Mouse (Mus musculus) CD8-positive naive resting alpha-beta T cell, adult 2 months (primary cell): ENCODE measurements around the gene Kcnt1.

Experiments used
- DNase-seq, 2 experiments: peaks; one replicate each; pipeline ENCODE4 v3.0.0; 2022; ENCODE audit warnings: low read depth in 2 of 2, low spot score in 2 of 2

The Kcnt1 gene

GRCm38 (mm10) chr2:25877736-25878268 is 14.3 kb downstream of the Kcnt1 start:
- DNase-seq: no peak

GRCm38 (mm10) chr2:25878516-25878915 is 15.0 kb downstream of the Kcnt1 start:
- DNase-seq: no peak

DNA sequence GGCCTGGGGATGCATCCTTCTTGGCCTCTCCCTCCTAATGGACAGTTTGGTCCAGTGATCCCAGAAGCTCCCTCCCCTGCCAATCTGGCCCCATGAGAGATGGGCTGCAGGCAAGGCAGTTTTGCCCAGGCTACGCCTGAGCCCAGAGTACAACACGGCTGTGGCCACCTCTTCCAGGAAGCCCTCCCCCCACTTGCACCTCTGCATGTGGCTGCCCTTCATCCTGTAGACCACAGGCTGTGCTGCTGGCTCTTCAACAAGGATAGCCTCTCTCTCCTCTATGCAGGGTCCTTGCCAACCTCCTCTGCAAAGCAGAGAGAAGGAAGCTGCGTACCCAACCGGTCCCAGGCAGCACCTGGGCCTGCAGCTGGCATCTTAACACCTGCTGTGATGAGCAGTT is 15.5 kb downstream of the Kcnt1 start:
- no peak for DNase-seq

DNA sequence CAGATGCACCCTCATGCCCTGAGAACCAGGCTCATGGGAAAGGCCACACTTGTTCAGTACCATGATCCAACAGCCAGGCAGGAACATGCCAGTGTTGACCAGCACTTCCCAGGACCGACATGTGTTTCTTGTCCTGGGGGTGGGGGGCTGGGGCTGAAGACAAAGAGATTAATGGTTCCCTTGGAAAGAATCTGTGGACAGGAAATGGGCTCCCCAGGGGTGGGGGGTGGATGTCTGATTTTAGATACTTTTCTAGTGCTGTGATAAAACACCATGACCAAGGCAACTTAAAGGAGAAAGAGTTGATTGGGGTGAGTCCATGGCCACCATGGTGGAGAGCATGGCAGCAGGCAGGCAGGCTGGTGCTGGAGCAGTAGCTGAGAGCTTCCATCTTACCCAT is 18.7 kb downstream of the Kcnt1 start:
- no peak for DNase-seq

DNA sequence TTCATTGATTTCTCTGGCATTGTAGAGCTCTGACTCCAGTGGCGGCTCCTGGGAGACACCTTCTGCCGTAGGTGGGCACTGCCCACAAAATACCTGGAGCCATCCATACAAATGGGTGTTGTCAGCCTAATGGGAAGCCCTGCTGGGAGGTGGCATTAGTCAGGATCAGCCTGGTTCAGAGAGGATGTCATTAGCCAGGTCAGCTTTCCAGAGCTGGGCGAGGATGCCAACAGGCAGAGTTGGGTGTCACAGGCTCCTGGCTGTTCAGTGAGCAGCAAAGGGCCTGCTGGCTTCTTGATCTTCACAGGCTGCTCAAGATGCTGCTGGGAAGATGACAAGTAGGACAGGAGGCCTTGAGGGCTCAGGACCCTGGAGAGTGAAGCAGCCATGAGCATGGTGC is 21.2 kb downstream of the Kcnt1 start:
- no peak for DNase-seq

GRCm38 (mm10) chr2:25887226-25887625 is 23.7 kb downstream of the Kcnt1 start:
- DNase-seq: no peak

- DNase-seq: no peak
Observed at GRCm38 (mm10) chr2:25888144-25888543, 24.6 kb downstream of the Kcnt1 start.

- DNase-seq: no peak
Observed at GRCm38 (mm10) chr2:25892440-25892839, 28.9 kb downstream of the Kcnt1 start.

DNA sequence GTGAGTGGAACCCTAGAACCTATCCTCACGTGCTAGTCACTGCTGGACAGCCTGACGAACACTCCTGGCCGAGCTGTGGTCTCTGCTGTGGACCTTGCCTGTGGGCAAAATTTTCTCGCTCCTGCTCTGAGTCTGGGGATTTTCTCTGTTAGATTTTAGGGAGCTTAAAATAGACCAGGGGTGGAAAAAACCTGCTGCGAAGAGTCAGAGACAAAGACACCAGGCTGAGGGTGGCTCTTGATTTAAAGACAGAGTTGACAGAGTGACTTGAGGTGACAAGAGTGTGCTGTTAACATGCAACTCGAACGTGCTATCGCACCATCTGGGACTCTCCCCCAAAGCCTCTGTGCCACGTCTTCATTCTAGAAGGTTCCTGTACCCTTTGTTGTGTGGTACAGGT is 35.4 kb downstream of the Kcnt1 start:
- DNase-seq: no peak

- DNase-seq: no peak
Observed at GRCm38 (mm10) chr2:25909872-25910271, 46.3 kb downstream of the Kcnt1 start.

GRCm38 (mm10) chr2:25913247-25913646 is 49.7 kb downstream of the Kcnt1 start:
- peak; percentile 24 to 38 for DNase-seq

GRCm38 (mm10) chr2:25914201-25914600 is 50.7 kb downstream of the Kcnt1 start:
- DNase-seq: no peak

DNA sequence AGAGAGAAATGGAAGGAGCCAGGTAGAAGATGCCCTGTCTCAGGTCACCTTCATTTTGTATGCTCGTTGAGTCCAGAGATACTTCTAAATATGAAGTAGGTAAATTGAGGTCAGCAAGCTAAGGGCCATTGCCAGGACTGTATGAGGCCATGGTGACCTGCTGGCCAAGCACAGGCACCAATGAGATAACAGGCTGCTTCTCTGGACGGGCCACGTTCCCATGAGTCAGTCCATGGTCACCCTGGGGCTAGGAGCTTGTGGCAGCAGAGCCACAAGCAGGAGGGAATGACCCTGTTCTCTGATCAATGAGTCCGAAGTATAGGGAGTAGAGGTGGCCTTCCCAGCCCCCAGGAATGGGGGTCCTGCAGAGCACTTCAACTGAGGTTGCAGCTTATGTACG is 51.3 kb downstream of the Kcnt1 start:
- DNase-seq: no peak

DNA sequence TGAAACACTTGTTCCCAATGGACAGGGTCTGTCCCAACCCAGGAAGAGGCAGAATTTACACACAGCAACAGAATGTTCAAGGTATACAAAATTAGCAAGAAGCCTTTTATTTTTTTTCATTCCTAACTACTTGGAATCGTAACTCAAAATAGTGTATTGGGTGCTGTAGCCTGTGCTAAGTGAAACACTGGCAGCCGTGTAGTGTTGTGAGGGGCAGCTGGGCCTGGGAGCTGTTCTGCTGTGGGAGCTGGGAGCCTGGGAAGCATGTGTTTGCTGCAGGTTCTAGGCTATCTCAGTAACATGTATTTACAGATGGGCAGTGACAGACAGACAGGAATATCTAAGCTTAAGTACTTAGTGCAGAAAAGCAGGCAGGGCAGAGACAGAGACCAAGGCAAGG is 54.9 kb downstream of the Kcnt1 start:
- no peak for DNase-seq

DNA sequence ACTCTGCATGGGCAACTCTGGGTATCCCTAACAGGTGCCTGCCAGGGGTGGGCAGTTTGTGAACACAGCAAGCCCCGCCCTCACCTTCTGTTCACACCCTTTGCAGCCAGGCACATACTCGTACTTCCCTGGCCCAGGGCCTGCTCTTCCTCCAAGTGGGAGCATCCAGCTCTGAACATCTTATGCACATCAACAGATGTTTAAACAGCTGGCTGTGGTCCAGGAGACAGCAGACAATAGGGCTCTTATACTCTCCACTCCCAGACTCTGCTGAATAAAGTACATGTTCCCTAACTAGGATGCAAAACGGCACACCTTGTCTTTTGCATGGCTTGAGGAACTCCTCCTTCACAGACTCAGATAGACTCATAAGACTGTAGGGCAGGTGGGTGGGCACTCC is 56.4 kb downstream of the Kcnt1 start:
- no peak for DNase-seq

DNA sequence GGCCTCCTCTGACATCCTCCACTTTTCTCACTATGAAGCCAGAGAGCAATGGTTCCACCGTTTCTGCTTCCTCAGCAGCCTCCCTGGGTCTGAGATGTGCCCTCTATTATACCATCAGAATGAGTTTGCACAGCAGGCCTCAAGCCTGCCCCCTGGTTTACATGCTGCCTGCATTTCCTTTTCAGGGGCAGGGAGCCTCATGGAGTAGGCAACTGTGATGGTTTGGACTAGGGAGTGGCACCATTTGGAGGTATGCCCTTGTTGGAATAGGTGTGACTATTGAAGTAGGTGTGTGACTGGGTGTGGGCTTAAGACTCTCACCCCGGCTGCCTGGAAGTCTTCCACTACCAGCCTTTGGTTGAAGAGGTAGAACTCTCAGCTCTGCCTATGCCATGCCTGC is 60.3 kb downstream of the Kcnt1 start:
- DNase-seq: no peak

DNA sequence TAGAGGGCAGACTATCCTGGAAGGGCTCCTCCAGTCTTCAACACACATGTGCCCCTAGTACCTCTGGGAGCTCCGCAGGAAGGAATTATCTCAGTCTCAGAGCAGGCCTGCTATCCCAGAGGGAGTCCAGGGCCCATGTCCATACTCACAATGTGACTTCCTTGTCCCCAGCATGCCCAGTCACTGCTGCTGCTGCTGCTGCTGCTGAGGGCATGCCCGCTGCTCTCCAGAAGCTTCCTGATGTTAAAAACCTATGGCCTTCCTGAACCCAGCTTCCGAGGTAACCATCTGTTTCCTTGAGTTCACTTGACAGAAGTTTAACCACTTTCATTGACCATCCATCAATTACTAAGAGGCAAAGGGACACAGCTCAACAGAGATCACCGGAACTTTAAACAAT is 61.4 kb downstream of the Kcnt1 start:
- no peak for DNase-seq

DNA sequence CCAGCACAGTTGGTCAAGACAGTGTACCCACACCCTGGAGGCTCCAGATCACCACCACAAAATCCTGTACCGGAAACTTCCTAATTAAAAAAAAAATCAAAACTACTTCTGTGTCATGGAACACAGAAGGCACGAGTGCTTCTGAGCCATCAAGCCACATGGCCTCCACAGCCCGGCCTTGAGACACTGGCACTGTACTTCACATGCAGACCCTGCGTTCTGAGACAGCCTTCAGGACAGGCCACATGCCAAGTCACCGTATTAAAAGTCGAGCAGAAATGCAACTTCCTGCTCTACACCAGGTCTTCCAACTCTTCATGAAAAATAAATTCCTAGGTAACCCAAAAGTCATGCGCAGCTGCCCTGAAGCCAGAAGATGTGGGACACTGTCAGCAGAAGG is 64.3 kb downstream of the Kcnt1 start:
- no peak for DNase-seq

GRCm38 (mm10) chr2:25931249-25931859 is 67.8 kb downstream of the Kcnt1 start:
- peak in 1 of 2 experiments; percentile 6 for DNase-seq

DNA sequence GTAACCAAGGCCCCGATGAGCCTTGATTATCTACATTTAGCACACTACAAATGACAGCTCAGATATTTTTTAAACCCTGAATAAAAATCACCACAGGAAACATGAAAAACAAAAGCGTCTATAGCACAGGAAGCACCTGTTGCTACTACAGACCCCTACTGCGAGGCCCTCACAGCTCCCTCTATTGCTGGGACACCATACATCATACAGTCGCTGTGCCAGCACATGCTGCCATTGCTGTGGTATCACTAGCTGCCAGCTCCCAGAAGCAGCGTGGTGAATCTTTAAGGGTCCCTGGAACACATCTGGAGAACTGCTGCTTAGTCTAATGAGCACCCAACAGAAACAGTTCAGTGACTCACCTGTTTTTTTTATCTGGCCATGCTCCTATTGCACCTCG is 77.0 kb downstream of the Kcnt1 start:
- no peak for DNase-seq

- no peak for DNase-seq
Observed at GRCm38 (mm10) chr2:25943822-25944221, 80.3 kb downstream of the Kcnt1 start.

DNA sequence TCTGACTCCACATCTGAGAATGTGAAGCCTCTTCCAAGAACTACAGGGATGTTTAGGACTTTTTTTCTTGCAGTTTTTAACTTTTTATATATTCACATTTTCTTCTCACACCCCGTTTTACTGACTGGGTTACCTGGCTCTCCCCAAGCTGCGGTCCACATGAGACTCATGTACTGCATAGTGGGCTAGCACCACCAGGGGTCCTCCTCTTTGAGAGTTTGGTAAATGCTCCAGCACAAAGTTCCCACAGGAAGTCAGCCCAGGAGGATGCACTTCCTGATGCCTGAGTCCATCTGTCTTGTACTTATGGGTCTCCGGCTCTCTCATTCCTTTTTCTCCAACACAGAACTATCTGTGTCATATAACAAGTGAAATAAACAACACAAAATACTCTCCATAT is 84.4 kb downstream of the Kcnt1 start:
- DNase-seq: no peak

- DNase-seq: no peak
Observed at GRCm38 (mm10) chr2:25949291-25949690, 85.8 kb downstream of the Kcnt1 start.
